Mouse (Mus musculus) E14TG2a.4 (cell line): ENCODE measurements around the gene A530084C06Rik.

Source experiments
- H3K27me3 ChIP-seq: 2 replicates; pipeline ENCODE4 v1.6.1; 2014; ENCODE audit warnings: low read length, control low read depth; ENCODE audit not compliant: insufficient read depth
- H3K36me3 ChIP-seq: 2 replicates; pipeline ENCODE4 v1.6.1; 2014; ENCODE audit warnings: low read length, control low read depth; ENCODE audit not compliant: insufficient read depth
- H3K4me1 ChIP-seq: replicated peaks from 2 replicates; pipeline ENCODE4 v1.6.1; 2014; ENCODE audit warnings: low read depth, low read length, control low read depth
- H3K4me3 ChIP-seq: replicated peaks from 2 replicates; pipeline ENCODE4 v1.5.1; 2014; ENCODE audit warnings: mild to moderate bottlenecking, low read length
- H3K9me3 ChIP-seq: 2 replicates; pipeline ENCODE4 v1.6.1; 2014; ENCODE audit warnings: low read length, control low read depth
- CTCF ChIP-seq: conservative IDR thresholded peaks from 2 replicates; pipeline ENCODE4 v1.5.1; 2014; ENCODE audit warnings: low read length
- NANOG ChIP-seq: IDR thresholded peaks from 2 replicates; pipeline ENCODE4 v1.6.1; 2014; ENCODE audit warnings: borderline replicate concordance, low read length, mixed read lengths
- POU5F1 ChIP-seq: IDR thresholded peaks from 2 replicates; pipeline ENCODE4 v1.6.1; 2014; ENCODE audit warnings: low read length, borderline replicate concordance

The A530084C06Rik gene

GRCm38 (mm10) chr13:31555834-31556233 lies 3.3 kb downstream of the A530084C06Rik start, which contains the start of gene Foxq1:
TSS of gene Foxq1 (plus strand) at chr13:31556134.
- TF ChIP-seq CTCF (no peak), POU5F1 (no peak), NANOG (no peak)
- no peaks in the 10 kb centered on the region for H3K9me3 ChIP-seq
- no peak within 1 kb of the TSS for H3K4me3 ChIP-seq

GRCm38 (mm10) chr13:31547610-31548009 lies 11.5 kb downstream of the A530084C06Rik start:
- H3K4me1 ChIP-seq, result no peaks in the 10 kb centered on the region

More at GRCm38 (mm10) chr13:31555834-31556233, 3.3 kb downstream of the A530084C06Rik start, which contains the start of gene Foxq1:
- H3K36me3 ChIP-seq, result no peaks in the 10 kb centered on the region
- peaks cover 70% of the 10 kb centered on the region for H3K27me3 ChIP-seq
- H3K4me1 ChIP-seq, result peaks cover 18% of the 10 kb centered on the region

GRCm38 (mm10) chr13:31547204-31547603 lies 11.9 kb downstream of the A530084C06Rik start:
- Histone ChIP-seq H3K9me3 (no peaks in the 10 kb centered on the region), H3K36me3 (no peaks in the 10 kb centered on the region), H3K4me1 (no peaks in the 10 kb centered on the region), H3K27me3 (no peaks in the 10 kb centered on the region), H3K4me3 (no peak overlapping the region)
- TF ChIP-seq POU5F1 (no peak), NANOG (no peak), CTCF (no peak)

More at GRCm38 (mm10) chr13:31547610-31548009, 11.5 kb downstream of the A530084C06Rik start:
- no peak overlapping the region for H3K4me3 ChIP-seq
- no peaks in the 10 kb centered on the region for H3K27me3 ChIP-seq
- H3K36me3 ChIP-seq, result no peaks in the 10 kb centered on the region
- TF ChIP-seq POU5F1 (no peak), NANOG (no peak), CTCF (no peak)
- no peaks in the 10 kb centered on the region for H3K9me3 ChIP-seq

GRCm38 (mm10) chr13:31546784-31547183 lies 12.3 kb downstream of the A530084C06Rik start:
- Histone ChIP-seq H3K4me1 (no peaks in the 10 kb centered on the region), H3K9me3 (no peaks in the 10 kb centered on the region), H3K4me3 (no peak overlapping the region), H3K27me3 (no peaks in the 10 kb centered on the region), H3K36me3 (no peaks in the 10 kb centered on the region)
- TF ChIP-seq CTCF (no peak), POU5F1 (no peak), NANOG (no peak)

- TF ChIP-seq POU5F1, result no peak
- TF ChIP-seq NANOG, result no peak
- TF ChIP-seq CTCF, result no peak
Observed at GRCm38 (mm10) chr13:31543021-31543420, 16.1 kb downstream of the A530084C06Rik start.

GRCm38 (mm10) chr13:31534726-31535125 lies 24.4 kb downstream of the A530084C06Rik start:
- Histone ChIP-seq H3K4me3 (no peak overlapping the region), H3K36me3 (no peaks in the 10 kb centered on the region), H3K27me3 (no peaks in the 10 kb centered on the region), H3K9me3 (no peaks in the 10 kb centered on the region), H3K4me1 (no peaks in the 10 kb centered on the region)
- TF ChIP-seq CTCF, result no peak
- no peak for TF ChIP-seq POU5F1
- no peak for TF ChIP-seq NANOG

More at GRCm38 (mm10) chr13:31543021-31543420, 16.1 kb downstream of the A530084C06Rik start:
- Histone ChIP-seq H3K36me3 (no peaks in the 10 kb centered on the region), H3K4me1 (no peaks in the 10 kb centered on the region), H3K27me3 (no peaks in the 10 kb centered on the region), H3K4me3 (no peak overlapping the region), H3K9me3 (no peaks in the 10 kb centered on the region)

- H3K9me3 ChIP-seq, result peaks cover 6% of the 10 kb centered on the region; the same call in 1 of the 2 replicates
- H3K4me1 ChIP-seq, result no peaks in the 10 kb centered on the region
- no peaks in the 10 kb centered on the region for H3K27me3 ChIP-seq
- TF ChIP-seq POU5F1, result no peak
- TF ChIP-seq CTCF, result no peak
- no peak for TF ChIP-seq NANOG
- H3K36me3 ChIP-seq, result no peaks in the 10 kb centered on the region
- no peak overlapping the region for H3K4me3 ChIP-seq
Observed at GRCm38 (mm10) chr13:31531651-31532061, 27.5 kb downstream of the A530084C06Rik start.

- no peak for TF ChIP-seq CTCF
- no peak for TF ChIP-seq POU5F1
- no peak for TF ChIP-seq NANOG
- H3K27me3 ChIP-seq, result no peaks in the 10 kb centered on the region
- no peak overlapping the region for H3K4me3 ChIP-seq
- H3K9me3 ChIP-seq, result peaks cover 6% of the 10 kb centered on the region; the same call in 1 of the 2 replicates
- no peaks in the 10 kb centered on the region for H3K4me1 ChIP-seq
- H3K36me3 ChIP-seq, result no peaks in the 10 kb centered on the region
Observed at GRCm38 (mm10) chr13:31531186-31531585, 27.9 kb downstream of the A530084C06Rik start.

GRCm38 (mm10) chr13:31524976-31525375 lies 34.2 kb downstream of the A530084C06Rik start:
- TF ChIP-seq CTCF (no peak), NANOG (no peak), POU5F1 (no peak)
- H3K36me3 ChIP-seq, result no peaks in the 10 kb centered on the region
- H3K4me3 ChIP-seq, result no peak overlapping the region
- no peaks in the 10 kb centered on the region for H3K4me1 ChIP-seq
- H3K9me3 ChIP-seq, result peaks cover 6% of the 10 kb centered on the region; the same call in 1 of the 2 replicates
- no peaks in the 10 kb centered on the region for H3K27me3 ChIP-seq
